Mouse (Mus musculus): ENCODE data around the gene Col5a3.
"Not testable (repeated sequence)": the region's sequence is repeated elsewhere in the genome, so short reads cannot be mapped to it uniquely, and the experiment has no call there.

Col5a3 gene

DNA sequence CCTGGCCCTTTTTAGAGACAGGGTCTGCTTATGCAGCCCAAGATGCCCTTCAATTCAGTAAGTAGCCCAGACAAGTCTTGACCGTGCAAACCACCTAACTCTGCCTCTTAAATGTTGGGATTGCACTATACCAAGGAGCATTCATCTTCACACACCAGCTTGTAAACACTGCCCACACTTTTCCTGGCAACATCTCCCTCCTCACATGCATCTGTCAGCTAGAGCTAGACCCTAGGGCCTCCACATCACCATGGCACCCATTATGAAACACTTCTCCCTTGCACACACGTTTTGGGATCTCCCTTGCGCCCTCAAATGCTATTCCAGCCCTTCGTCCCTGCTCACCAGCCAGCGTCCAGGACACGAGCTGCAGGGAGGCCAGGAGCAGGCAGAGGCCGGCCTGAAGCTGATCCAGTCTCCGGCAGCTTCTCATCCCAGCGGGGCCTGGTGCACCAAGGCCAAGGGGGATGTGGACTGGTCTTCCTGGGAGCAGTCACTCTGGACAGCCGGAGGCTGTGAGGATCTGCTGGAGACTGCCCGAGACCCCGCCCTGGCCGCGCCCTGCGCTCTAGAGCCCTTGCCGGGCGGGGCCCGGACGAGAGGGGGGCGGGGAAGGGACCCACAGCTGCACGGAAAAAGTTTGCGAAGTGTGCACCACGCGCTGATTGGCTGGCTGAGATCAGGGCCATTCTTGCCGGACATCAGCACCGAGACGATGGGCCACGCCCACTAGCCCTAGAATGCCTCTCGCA is at the start of gene Col5a3:
TSS of gene Col5a3 (minus strand) at position 547 of the 752 bp plus-strand sequence.
- no peak for DNase-seq (ENCODE audit: low spot score in 2 of 2)

DNA sequence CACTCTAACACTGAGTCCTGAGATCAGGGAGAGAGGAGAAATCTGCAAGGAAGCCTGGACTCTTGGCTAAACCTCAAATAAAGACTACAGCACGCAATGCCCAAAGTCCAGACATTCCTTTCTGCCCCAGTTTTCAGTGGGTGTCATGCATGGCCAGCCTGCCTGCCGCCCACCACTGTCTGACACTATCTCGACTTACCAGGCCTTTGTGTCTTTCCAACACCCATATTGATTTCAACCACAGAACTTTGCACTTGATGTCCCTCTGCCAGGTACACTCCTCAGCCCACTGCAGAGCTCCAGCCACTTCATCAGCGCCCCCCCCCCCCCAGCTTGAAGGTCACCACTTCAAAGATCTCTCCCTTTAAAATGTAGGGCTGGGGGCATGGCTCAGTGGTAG is 47.4 kb upstream of the Col5a3 start:
- DNase-seq (ENCODE audit: low spot score in 2 of 2), result no peak

- DNase-seq (ENCODE audit: low spot score in 2 of 2), result no peak
Measured at GRCm38 (mm10) chr9:20861821-20862220, 47.0 kb upstream of the Col5a3 start.

DNA sequence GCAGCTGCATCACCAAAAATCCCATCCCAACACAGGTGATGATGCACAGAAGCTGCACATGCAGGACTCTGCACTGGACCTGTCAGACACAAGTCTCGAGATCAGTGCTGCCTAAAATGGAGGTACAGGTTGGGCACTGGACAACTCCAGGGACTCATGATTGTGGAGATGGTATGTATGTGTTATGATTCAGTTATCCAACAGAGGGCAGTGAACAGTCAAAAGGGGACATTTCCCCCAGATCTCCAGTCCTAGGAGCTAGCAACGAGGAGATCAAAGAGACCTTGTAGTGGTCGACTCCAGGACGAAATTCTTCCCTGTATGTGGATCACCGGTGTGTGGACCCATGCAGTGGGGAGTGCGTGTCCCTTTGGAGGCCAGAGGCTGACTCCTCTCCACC is 45.1 kb upstream of the Col5a3 start:
- no peak for DNase-seq (ENCODE audit: low spot score in 2 of 2)

DNA sequence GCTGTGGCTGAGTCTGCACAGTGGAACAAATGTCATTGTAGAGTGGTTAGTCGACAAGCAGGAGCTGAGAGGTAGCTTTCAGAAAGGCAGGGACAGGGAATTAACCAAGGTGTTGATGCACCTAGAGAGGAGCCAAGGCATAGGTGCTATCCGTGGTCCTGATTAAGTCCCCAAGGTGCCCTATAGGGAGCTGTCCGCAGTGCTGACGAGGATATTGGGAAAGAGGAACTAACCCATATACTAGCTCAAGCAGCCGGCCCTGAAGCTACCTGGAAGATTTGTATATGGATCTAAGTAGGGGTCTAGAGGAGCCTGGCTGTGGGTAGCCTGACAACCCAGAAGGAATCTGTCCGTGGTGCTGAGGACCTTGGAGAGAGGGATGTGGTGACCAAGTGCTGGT is 42.3 kb upstream of the Col5a3 start:
- no peak for DNase-seq (ENCODE audit: low spot score in 2 of 2)

DNA sequence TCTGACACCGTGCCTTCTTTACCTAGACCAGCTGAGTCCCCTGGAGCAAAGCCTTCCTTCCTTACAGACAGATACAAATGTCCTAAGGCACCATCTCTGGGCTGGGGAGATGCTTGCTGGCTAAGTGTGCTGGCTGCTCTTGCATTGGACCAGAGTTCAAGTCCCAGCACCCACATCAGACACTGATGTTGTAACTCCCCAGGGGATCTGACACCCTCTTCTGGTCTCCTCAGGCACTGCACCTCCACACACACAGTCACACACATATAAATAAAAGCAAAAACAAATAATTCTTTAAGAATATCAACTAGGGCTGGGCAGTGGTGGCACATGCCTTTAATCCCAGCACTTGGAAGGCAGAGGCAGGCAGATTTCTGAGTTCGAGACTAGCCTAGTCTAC is 35.3 kb upstream of the Col5a3 start:
- DNase-seq (ENCODE audit: low spot score in 2 of 2), result no peak

GRCm38 (mm10) chr9:20842670-20843069 is 27.8 kb upstream of the Col5a3 start:
- no peak for DNase-seq (ENCODE audit: low spot score in 2 of 2)

DNA sequence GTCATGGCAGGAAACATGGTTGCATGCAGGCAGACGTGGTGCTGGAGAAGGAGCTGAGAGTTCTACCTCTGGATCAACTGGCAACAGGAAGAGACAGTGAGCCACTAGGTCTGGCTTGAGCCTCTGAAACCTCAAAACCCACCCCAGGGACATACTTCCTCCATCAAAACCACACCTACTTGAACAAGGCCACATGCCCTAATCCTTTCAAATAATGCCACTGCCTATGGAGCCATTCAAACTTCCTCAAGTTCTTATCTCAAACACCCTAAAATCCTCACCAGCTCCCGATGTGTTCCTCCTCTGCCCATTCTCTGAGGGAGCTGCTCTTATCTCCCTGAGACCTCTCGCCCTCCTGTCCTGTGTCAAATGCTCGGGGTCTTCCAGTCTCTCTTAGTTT is 27.3 kb upstream of the Col5a3 start:
- no peak for DNase-seq (ENCODE audit: low spot score in 2 of 2)

DNA sequence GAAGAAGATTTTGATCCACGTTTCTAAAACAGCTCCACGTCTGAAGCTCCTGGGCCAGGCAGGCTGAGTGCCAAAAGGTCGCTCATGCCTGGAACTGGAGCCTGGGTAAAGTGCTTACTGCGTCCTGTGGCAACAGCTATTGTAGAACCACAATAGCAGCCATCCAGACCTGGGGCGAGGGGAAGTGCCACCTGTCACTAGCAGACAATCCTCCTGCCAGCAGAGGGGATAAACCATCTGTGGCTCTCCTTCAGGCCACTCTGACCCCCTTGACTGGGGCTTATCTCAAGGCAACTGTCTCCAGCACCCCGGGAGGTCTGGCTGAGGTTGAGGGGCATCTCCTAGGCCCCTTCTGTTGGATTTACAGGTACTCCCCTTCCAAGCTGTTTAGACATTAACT is 24.1 kb upstream of the Col5a3 start:
- DNase-seq (ENCODE audit: low spot score in 2 of 2), result no peak

DNA sequence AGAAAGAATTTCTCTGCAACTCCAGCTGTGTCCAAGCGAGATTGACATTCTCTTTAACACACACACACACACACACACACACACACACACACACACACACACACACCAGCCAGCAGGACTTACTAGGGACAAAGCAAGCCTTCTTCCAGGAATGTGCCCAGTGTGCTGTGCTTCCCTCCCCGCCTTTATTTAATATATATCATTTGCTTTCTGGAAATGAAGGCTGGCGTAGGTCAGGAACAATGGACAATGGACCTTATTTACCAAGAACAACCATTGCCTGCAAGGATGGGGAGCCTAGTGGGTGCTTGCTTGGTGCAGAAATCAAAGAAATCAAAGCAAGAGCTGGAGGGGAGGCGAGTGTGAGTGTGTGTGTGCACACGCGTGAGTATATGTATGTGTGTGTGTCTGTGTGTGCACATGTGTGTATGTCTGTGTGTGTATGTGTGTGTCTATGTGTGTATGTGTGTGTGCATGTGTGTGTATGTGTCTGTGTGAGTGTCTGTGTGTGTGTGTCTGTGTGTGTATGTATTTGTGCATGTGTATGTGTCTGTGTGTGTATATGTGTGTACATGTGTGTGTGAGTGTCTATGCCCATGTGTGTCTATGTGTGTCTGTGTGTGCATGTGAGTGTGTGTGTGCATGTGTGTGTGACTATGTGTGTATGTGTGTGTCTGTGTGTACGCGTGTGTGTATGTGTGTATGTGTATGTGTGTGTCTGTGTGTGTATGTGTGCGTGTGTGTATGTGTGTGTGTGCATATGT is 22.5 kb upstream of the Col5a3 start:
- no peak for DNase-seq (ENCODE audit: low spot score in 2 of 2)

DNA sequence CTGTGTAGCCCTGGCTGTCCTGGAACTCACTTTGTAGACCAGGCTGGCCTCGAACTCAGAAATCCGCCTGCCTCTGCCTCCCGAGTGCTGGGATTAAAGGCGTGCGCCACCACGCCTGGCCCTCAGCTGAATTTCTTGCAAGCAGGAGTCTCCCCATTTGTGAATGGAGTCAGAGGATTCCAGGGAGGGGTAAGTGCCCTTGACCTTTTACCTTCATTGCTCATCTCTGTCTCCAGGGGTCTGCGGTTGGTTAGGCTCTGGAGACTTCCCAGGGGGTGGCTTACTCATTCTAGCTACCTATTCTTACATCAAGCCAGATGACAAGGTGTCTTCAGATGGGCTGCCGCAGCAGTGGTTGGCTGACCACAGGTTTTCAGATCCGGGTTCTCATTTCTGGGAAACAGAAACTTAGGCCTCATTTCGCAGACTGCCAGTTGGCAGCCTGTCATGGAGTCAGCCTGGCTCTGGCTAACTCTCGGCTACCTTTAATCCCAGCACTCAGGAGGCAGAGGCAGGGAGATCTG is 20.6 kb upstream of the Col5a3 start:
- not testable (repeated sequence) for DNase-seq (ENCODE audit: low spot score in 2 of 2)

GRCm38 (mm10) chr9:20834881-20835280 is 20.0 kb upstream of the Col5a3 start:
- no peak for DNase-seq (ENCODE audit: low spot score in 2 of 2)

- peak; percentile 85 to 92 for DNase-seq (ENCODE audit: low spot score in 2 of 2)
Measured at GRCm38 (mm10) chr9:20830901-20831643, 16.2 kb upstream of the Col5a3 start.

DNA sequence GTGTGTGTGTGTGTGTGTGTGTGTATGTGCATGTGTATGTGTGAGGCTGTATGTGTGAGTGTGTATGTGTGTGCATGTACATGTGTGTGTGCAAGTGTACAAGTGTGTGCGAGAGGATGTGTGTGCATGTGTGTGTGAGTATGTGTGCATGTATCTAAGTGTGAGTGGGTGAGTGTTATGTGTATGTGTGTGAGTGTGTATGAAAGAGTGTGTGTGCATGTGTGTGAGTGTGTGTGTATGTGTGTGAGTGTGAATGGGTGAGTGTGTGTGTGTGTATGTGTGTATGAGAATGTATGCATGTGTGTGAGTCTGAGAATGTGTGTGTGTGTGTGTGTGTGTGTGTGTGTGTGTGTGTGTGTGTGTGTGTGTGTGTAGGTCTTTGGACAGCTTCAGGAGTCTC is 13.3 kb upstream of the Col5a3 start:
- no peak for DNase-seq (ENCODE audit: low spot score in 2 of 2)

DNA sequence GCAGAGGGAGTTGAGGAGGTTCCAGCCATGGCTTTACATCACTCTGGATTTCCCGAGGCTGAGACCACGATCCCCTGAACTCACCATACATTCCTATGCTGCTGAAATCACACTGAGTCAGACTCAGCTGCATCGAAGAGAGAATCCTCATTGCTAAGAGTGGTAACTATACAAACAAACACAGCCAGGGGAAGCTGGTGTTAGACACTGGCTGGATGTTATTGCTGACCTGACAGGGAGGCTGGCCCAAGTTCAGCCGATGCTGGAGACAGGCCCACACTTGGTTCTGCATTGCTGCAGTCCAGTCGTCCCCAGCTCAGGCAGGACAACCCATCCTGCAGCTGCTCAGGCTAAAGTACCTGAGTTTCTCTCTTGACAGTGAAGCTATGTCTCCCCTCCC is 10.9 kb upstream of the Col5a3 start:
- DNase-seq (ENCODE audit: low spot score in 2 of 2), result no peak

GRCm38 (mm10) chr9:20822821-20823220 is 8.0 kb upstream of the Col5a3 start:
- no peak for DNase-seq (ENCODE audit: low spot score in 2 of 2)

DNA sequence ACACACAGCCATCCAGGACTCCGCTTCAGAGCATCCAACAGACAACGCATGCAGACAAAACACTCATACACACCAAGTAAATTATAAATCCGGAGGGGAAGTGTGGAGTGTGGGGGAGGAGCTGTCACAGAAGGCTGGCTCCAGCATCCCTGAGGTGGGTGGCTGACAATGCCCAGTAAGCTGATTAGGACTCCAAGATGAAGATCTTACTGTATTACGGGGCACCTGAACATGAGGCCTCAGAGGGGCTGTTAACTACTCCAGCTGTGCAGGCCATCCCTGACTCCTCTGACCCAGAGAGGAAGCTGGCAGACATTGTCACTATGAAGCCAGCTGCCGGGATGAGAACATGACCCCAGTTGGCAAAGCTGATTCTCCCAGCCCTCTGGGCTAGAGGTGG is 5.1 kb upstream of the Col5a3 start:
- no peak for DNase-seq (ENCODE audit: low spot score in 2 of 2)

GRCm38 (mm10) chr9:20818236-20818635 is 3.4 kb upstream of the Col5a3 start, which contains the start of gene Rdh8:
TSS of gene Rdh8 (plus strand) at chr9:20818503.
- no peak for DNase-seq (ENCODE audit: low spot score in 2 of 2)

GRCm38 (mm10) chr9:20812537-20813271 is 2.2 kb downstream of the Col5a3 start:
- no peak for DNase-seq (ENCODE audit: low spot score in 2 of 2)

DNA sequence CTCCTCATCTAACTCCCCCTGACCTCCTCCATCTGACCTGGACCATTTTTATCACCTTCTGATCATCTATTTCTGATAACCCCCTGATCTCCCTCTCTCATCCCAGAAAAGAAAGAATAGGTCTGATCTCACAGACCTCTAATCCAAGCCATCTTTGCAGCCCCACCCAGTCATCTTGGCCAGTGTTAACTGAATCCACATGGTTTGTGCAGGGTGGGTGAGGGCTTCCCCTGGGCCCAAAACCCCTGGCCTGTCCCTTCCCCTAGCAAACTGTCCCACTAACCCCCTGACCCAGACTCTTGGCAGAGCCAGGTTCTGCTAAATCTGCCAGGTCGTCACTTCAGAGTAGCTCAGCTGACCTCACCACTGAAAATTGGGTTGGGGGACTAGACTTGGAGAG is 4.1 kb downstream of the Col5a3 start:
- no peak for DNase-seq (ENCODE audit: low spot score in 2 of 2)

GRCm38 (mm10) chr9:20810271-20810670 is 4.6 kb downstream of the Col5a3 start:
- no peak for DNase-seq (ENCODE audit: low spot score in 2 of 2)

DNA sequence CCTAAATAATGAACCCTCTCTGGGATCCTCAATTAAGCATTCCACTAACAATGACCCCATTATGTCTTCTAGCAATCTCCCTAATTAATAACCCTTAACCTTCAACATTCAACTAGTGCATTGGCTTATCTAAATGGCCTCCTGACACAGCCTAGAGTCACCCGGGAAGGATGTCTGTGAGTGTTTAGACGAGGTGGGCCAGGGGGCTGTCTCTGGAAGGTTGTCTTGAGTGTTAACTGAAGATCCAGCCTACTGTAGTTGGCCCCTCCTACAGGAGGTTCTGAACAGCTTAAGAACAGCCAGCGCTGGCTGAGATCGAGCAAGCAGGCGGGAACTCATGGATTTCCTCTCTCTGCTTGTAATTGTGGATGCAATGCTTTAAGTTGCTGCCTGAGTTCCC is 9.2 kb downstream of the Col5a3 start:
- no peak for DNase-seq (ENCODE audit: low spot score in 2 of 2)

All from frontal cortex, postnatal 10 days (tissue).